Mouse (Mus musculus) layer of hippocampus, adult 9-11 months (tissue): ENCODE data around the gene S1pr3.

Experiments used
- DNase-seq: peaks from one replicate; pipeline ENCODE4 v3.0.0; 2022

The S1pr3 gene

GRCm38 (mm10) chr13:51407541-51408217, 760 bp upstream of the S1pr3 start:
- DNase-seq, result no peak

GRCm38 (mm10) chr13:51409936-51410481, 1.6 kb downstream of the S1pr3 start:
- DNase-seq, result no peak

GRCm38 (mm10) chr13:51411243-51411642, 2.8 kb downstream of the S1pr3 start:
- no peak for DNase-seq

GRCm38 (mm10) chr13:51411696-51412430, 3.4 kb downstream of the S1pr3 start:
- no peak for DNase-seq

- DNase-seq, result no peak
Observed at GRCm38 (mm10) chr13:51413461-51413860, 5.0 kb downstream of the S1pr3 start.

GRCm38 (mm10) chr13:51416727-51417126, 8.3 kb downstream of the S1pr3 start:
- no peak for DNase-seq

- DNase-seq, result no peak
Observed at GRCm38 (mm10) chr13:51417796-51418195, 9.4 kb downstream of the S1pr3 start.

- DNase-seq, result peak; percentile 92
Observed at GRCm38 (mm10) chr13:51418268-51418941, 10.0 kb downstream of the S1pr3 start.

GRCm38 (mm10) chr13:51418942-51419451, 10.6 kb downstream of the S1pr3 start:
- DNase-seq, result no peak

GRCm38 (mm10) chr13:51419501-51419900, 11.1 kb downstream of the S1pr3 start:
- DNase-seq, result no peak

- DNase-seq, result no peak
Observed at GRCm38 (mm10) chr13:51420861-51421260, 12.4 kb downstream of the S1pr3 start.

GRCm38 (mm10) chr13:51423647-51424046, 15.2 kb downstream of the S1pr3 start:
- DNase-seq, result no peak

- no peak for DNase-seq
Observed at GRCm38 (mm10) chr13:51424647-51425046, 16.2 kb downstream of the S1pr3 start.

- DNase-seq, result no peak
Observed at GRCm38 (mm10) chr13:51425662-51426443, 17.4 kb downstream of the S1pr3 start.

- DNase-seq, result no peak
Observed at GRCm38 (mm10) chr13:51433371-51433770, 24.9 kb downstream of the S1pr3 start.

- no peak for DNase-seq
Observed at GRCm38 (mm10) chr13:51434460-51434859, 26.0 kb downstream of the S1pr3 start.

GRCm38 (mm10) chr13:51435146-51435545, 26.7 kb downstream of the S1pr3 start:
- no peak for DNase-seq

- DNase-seq, result no peak
Observed at GRCm38 (mm10) chr13:51437105-51438085, 29.0 kb downstream of the S1pr3 start.

- DNase-seq, result no peak
Observed at GRCm38 (mm10) chr13:51442922-51443321, 34.5 kb downstream of the S1pr3 start.

GRCm38 (mm10) chr13:51446550-51446949, 38.1 kb downstream of the S1pr3 start:
- DNase-seq, result no peak

GRCm38 (mm10) chr13:51456190-51456878, 47.9 kb downstream of the S1pr3 start:
- no peak for DNase-seq
